Mouse (Mus musculus) brown adipose tissue, adult 24 weeks (tissue): ENCODE measurements at regions not wholly inside any gene's neighbourhood (a gene's known extent, or its start where the extent isn't known, plus 50 kb on each side); places are given as distances from the start of the nearest gene placed in this dataset.
"Not testable (repeated sequence)": the region's sequence is repeated elsewhere in the genome, so short reads cannot be mapped to it uniquely, and the experiment has no call there.

Experiments used
- H3K27ac ChIP-seq: fragments of 200-500 bp; replicated peaks from 2 replicates; pipeline ENCODE4 v1.5.1; 2012; ENCODE audit warnings: low read depth, mild to moderate bottlenecking, low read length
- H3K4me1 ChIP-seq: fragments of 200-500 bp; 2 replicates; pipeline ENCODE4 v1.6.1; 2012; ENCODE audit warnings: low read length, mixed read lengths; ENCODE audit not compliant: control insufficient read depth, insufficient read depth, insufficient read length
- H3K4me3 ChIP-seq: fragments of 200-500 bp; 2 replicates; pipeline ENCODE4 v1.5.1; 2012; ENCODE audit warnings: low read depth, mild to moderate bottlenecking, low read length, moderate library complexity; ENCODE audit not compliant: insufficient read depth

DNA sequence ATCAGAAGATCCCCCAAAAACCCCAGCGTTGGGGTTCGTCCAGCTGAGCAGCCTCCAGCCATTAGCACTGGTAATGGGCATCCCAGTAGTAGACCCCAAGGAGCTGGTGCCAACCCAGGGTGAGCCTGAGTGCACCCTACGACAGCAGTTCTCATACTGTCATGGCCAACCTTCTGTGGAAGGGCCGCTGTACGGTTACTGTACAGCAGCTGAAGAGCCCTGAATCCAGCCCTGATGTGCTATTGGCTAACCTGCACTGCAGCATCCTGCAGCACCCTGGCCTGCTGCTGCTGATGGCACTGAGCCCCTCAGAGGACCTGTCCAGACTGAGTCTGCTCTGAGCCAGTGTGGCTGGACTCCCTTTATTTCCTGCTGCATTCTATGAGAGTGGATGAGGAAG is 53.9 kb upstream of the Fcho1 start:
- not testable (repeated sequence) for H3K4me3 ChIP-seq, H3K4me1 ChIP-seq, H3K27ac ChIP-seq

DNA sequence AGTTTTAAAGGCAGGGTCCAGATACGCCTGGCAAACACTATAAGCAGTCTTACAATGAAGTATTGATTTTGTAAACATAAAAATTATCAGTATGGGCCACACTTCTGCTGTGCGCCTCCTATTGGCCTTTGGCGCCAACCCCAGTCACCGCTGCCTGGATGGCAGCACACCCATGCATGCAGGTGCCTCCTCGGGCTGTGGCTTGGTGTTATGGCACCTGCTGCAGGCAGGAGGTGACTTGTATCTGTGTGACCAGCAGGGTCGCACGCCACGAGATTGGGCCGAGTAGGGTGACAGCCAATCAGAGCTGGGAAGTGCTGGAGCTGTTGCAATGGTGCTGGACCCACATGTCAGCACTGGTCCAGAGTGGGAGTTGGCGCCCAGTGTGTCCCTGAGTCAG is 53.4 kb upstream of the Fcho1 start:
- Histone ChIP-seq H3K4me3 (no peak overlapping the region), H3K4me1 (no peaks in the 10 kb centered on the region; the same call in 1 of the 2 replicates), H3K27ac (no peak overlapping the region)
